Mouse (Mus musculus) stomach, postnatal 0 days (tissue): Measurements from ENCODE around the gene Acvr1b. TPM values are rescaled to one million over a fixed set of nuclear protein-coding genes. Genes with fewer than 3 reads are reported as not detected.
A peak's percentile ranks its signal among the peaks of the same experiment; 100 is the strongest.

Source experiments
- ATAC-seq: fragments of 200-750 bp; cut with Nextera tagmentation; 2 replicates; pipeline ENCODE4 v1.8.0; 2017; ENCODE audit not compliant: low FRiP score, low TSS enrichment
- DNase-seq: peaks from one replicate; pipeline ENCODE4 v3.0.0-alpha.2; 2016; ENCODE audit warnings: low spot score
- H3K27ac ChIP-seq: fragments of 300-500 bp; sonication (generic); replicated peaks from 2 replicates; pipeline ENCODE4 v1.5.1; 2014; ENCODE audit warnings: mild to moderate bottlenecking, control low read depth
- H3K27me3 ChIP-seq: fragments of 300-500 bp; sonication (generic); 2 replicates; pipeline ENCODE4 v1.6.1; 2014; ENCODE audit warnings: low read length; ENCODE audit not compliant: control insufficient read depth, insufficient read depth
- H3K36me3 ChIP-seq: fragments of 300-500 bp; sonication (generic); 2 replicates; pipeline ENCODE4 v1.6.1; 2014; ENCODE audit warnings: low read length, mixed read lengths; ENCODE audit not compliant: control insufficient read depth, insufficient read depth
- H3K4me1 ChIP-seq: fragments of 300-500 bp; sonication (generic); replicated peaks from 2 replicates; pipeline ENCODE4 v1.6.1; 2014; ENCODE audit warnings: antibody characterized with exemption; ENCODE audit not compliant: control insufficient read depth, insufficient read depth
- H3K4me2 ChIP-seq: fragments of 300-500 bp; sonication (generic); replicated peaks from 2 replicates; pipeline ENCODE4 v1.6.1; 2014; ENCODE audit warnings: low read depth, mild to moderate bottlenecking, control low read depth, moderate library complexity
- H3K4me3 ChIP-seq: fragments of 300-500 bp; sonication (generic); 2 replicates; pipeline ENCODE4 v1.5.1; 2014; ENCODE audit warnings: low read depth, low read length, control low read depth
- H3K9ac ChIP-seq: fragments of 300-500 bp; sonication (generic); 2 replicates; pipeline ENCODE4 v1.6.1; 2014; ENCODE audit warnings: mild to moderate bottlenecking, low read length, control low read depth, mixed read lengths
- H3K9me3 ChIP-seq: fragments of 300-500 bp; sonication (generic); 2 replicates; pipeline ENCODE4 v1.6.1; 2016; ENCODE audit warnings: low read length; ENCODE audit not compliant: control insufficient read depth
- CTCF ChIP-seq: IDR thresholded peaks from 2 replicates; pipeline ENCODE4 v1.5.1; 2016; ENCODE audit warnings: antibody characterized with exemption, low read depth, mild to moderate bottlenecking, moderate library complexity
- EP300 ChIP-seq: optimal IDR thresholded peaks from 2 replicates; pipeline ENCODE3; 2016; ENCODE audit warnings: antibody characterized with exemption
- WGBS: fragments of 180-500 bp; shearing (Covaris S2); extraction: QIAGEN DNeasy Blood & Tissue Kit; methylation state at CpG from one replicate; pipeline ENCODE4 v1.1.7; 2014; 5-methylcytosine and 5-hydroxymethylcytosine counted together
- polyA plus RNA-seq: library from polyadenylated mRNA; unstranded; fragments of >200 nt; fragmentation: Nextera tagmentation; extraction: Ambion mirVana; gene quantifications from 2 replicates; pipeline ENCODE4 v1.2.1, GENCODE M21; 2015

The Acvr1b gene
- polyA plus RNA-seq, 1 experiment from 2014 or later: 6.9 TPM

GRCm38 (mm10) chr15:101189981-101190761 lies 16.3 kb downstream of the Acvr1b start:
- no peak overlapping the region for H3K4me3 ChIP-seq
- H3K9me3 ChIP-seq: no peaks in the 10 kb centered on the region
- TF ChIP-seq CTCF: no peak
- no peak for TF ChIP-seq EP300
- H3K36me3 ChIP-seq: peaks cover 5% of the 10 kb centered on the region; the same call in 1 of the 2 replicates
- 58% methylated on average over 10 of the region's 10 CpGs for WGBS
- H3K27me3 ChIP-seq: no peaks in the 10 kb centered on the region
- no peak for DNase-seq
- peak; percentile 25; the same call in 1 of the 2 replicates for ATAC-seq
- no peak overlapping the region for H3K9ac ChIP-seq
- peak overlapping the region; percentile 30; the same call in 1 of the 2 replicates for H3K27ac ChIP-seq
- H3K4me1 ChIP-seq: peaks cover 3% of the 10 kb centered on the region; the same call in 1 of the 2 replicates
- no peak overlapping the region for H3K4me2 ChIP-seq

- Histone ChIP-seq H3K9me3 (no peaks in the 10 kb centered on the region), H3K4me1 (peaks cover 3% of the 10 kb centered on the region; the same call in 1 of the 2 replicates), H3K9ac (no peak overlapping the region), H3K27me3 (no peaks in the 10 kb centered on the region), H3K36me3 (peaks cover 5% of the 10 kb centered on the region; the same call in 1 of the 2 replicates), H3K4me3 (no peak overlapping the region), H3K27ac (peak overlapping the region; percentile 69; the same call in 1 of the 2 replicates), H3K4me2 (no peak overlapping the region)
- ATAC-seq: no peak
- TF ChIP-seq CTCF: no peak
- no peak for DNase-seq
- WGBS: 57% methylated on average over 5 of the region's 5 CpGs
These were observed 16.9 kb downstream of the Acvr1b start for GRCm38 (mm10) chr15:101190762-101191150.

GRCm38 (mm10) chr15:101191459-101192259 lies 17.8 kb downstream of the Acvr1b start:
- no peaks in the 10 kb centered on the region for H3K27me3 ChIP-seq
- no peaks in the 10 kb centered on the region for H3K9me3 ChIP-seq
- peak overlapping the region; percentile 69 for H3K27ac ChIP-seq
- H3K36me3 ChIP-seq: peaks cover 3% of the 10 kb centered on the region; the same call in 1 of the 2 replicates
- ATAC-seq (no peak; the same call in 1 of the 2 replicates), DNase-seq (peak; percentile 48)
- H3K4me1 ChIP-seq: peaks cover 3% of the 10 kb centered on the region; the same call in 1 of the 2 replicates
- no peak overlapping the region for H3K9ac ChIP-seq
- no peak overlapping the region for H3K4me2 ChIP-seq
- no peak overlapping the region for H3K4me3 ChIP-seq
- 21% methylated on average over 13 of the region's 13 CpGs for WGBS
- TF ChIP-seq CTCF (no peak), EP300 (no peak)

- Histone ChIP-seq H3K4me2 (no peak overlapping the region), H3K9ac (no peak overlapping the region), H3K9me3 (no peaks in the 10 kb centered on the region), H3K4me1 (peaks cover 3% of the 10 kb centered on the region; the same call in 1 of the 2 replicates), H3K36me3 (peaks cover 3% of the 10 kb centered on the region; the same call in 1 of the 2 replicates), H3K27me3 (no peaks in the 10 kb centered on the region), H3K4me3 (no peak overlapping the region), H3K27ac (peak overlapping the region; percentile 18; the same call in 1 of the 2 replicates)
- 57% methylated on average over 7 of the region's 7 CpGs for WGBS
- ATAC-seq (no peak), DNase-seq (no peak)
- TF ChIP-seq CTCF: no peak
- no peak for TF ChIP-seq EP300
These were observed 18.4 kb downstream of the Acvr1b start for GRCm38 (mm10) chr15:101192260-101192640.

GRCm38 (mm10) chr15:101192651-101193050 lies 18.8 kb downstream of the Acvr1b start:
- no peak for TF ChIP-seq EP300
- no peak for TF ChIP-seq CTCF

More at GRCm38 (mm10) chr15:101192651-101193050, 18.8 kb downstream of the Acvr1b start:
- Histone ChIP-seq H3K4me2 (no peak overlapping the region), H3K36me3 (peaks cover 3% of the 10 kb centered on the region; the same call in 1 of the 2 replicates), H3K9ac (no peak overlapping the region), H3K4me3 (no peak overlapping the region), H3K27me3 (no peaks in the 10 kb centered on the region), H3K9me3 (no peaks in the 10 kb centered on the region), H3K4me1 (peaks cover 3% of the 10 kb centered on the region; the same call in 1 of the 2 replicates), H3K27ac (no peak overlapping the region)
- WGBS: 68% methylated on average over 7 of the region's 7 CpGs
- ATAC-seq: no peak
- no peak for DNase-seq
